Mouse (Mus musculus) retina, postnatal 7 days (tissue): ENCODE measurements around the gene Gdpd1.
"Not testable (repeated sequence)": the region's sequence is repeated elsewhere in the genome, so short reads cannot be mapped to it uniquely, and the experiment has no call there.

Experiments
- DNase-seq: peaks from one replicate; pipeline ENCODE4 v3.0.0-alpha.2; 2012; ENCODE audit warnings: low read depth, low spot score

Gdpd1 gene

DNA sequence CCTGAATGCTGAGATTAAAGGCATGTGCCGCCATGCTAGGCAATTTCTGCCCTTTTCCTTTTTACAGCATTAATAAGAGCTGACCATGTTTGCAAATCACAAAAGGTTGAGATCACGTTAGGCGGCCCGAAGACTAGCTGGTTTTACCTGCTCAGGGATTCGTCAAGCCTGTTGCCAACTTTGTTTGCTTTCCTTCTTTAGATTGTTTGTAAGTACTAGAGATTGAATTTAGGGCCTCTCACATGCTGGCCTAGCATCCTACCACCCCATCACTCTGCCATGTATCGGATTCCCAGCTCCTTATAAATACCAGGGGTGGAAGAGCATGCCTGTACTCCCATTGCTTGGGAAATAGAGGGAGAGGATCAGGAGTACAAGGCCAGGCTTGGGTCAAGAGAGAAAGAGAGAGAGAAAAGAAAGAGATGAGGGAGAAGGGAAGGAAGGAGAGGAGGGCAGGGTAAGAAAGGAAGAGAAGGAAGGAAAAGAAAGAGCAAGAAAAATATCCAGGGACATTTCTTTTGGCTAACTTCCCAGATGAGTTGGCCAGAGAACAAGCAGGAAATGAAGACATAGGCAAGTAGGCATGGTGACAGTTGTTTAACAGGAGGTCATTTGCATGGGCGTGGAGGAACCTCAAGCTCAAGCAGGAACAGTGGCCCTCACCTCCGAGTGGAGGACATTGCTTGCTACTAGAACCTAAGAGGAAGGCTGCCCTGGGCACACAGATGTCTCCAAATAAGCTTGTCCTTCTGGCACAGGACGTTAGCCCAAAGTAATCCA, 47.6 kb downstream of the Gdpd1 start:
- no peak for DNase-seq

DNA sequence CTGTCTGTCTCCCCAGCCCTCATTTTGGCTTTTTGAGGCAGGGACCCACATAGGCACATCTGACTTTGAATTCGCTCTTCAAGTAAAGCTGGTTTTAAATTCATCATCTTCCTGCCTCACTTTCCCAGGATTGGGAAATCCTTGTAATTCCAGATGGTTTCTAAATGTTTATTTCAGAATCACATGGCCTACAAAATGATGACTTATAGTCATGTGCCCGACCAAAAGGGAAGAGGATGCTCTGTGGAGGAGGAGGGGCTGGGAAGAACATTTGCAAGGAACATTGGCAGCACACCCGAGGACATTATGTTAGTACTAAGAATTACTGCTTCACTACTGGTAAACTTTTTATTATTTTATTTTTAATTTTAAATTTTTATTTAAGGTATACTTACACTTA, 48.5 kb downstream of the Gdpd1 start:
- DNase-seq: no peak

DNA sequence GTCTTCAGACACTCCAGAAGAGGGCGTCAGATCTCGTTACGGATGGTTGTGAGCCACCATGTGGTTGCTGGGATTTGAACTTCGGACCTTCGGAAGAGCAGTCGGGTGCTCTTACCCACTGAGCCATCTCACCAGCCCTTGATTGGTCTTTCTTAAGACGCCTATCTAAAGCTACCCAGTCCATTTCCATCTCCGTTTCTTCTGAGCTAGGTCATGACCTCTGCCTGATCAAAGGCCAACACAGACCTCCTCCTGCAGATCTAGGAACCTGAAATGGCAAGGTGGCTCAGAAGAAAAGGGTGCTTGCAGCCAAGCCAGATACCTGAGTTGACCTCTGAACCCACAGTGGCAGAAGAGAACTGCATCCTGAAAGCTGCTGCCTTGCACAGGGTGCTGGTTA, 50.6 kb downstream of the Gdpd1 start:
- not testable (repeated sequence) for DNase-seq

DNA sequence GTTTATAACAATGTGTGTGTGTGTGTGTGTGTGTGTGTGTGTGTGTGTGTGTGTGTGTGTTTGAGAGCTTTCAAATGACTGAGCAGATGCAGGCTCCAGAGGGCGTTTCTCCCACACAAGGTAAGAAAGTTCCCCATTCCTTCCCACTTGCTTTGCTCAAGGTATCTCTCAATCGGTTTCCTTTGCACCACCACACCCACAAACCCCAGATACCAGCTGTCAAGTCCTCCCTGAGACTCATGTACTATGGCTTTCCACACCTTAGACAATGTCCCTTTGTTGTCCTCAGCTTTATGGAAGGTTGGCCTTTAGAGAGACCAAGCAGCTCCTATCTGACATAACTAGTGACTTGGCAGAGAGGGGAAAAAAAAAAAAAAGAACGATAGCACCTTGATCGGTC, 51.1 kb downstream of the Gdpd1 start:
- no peak for DNase-seq

DNA sequence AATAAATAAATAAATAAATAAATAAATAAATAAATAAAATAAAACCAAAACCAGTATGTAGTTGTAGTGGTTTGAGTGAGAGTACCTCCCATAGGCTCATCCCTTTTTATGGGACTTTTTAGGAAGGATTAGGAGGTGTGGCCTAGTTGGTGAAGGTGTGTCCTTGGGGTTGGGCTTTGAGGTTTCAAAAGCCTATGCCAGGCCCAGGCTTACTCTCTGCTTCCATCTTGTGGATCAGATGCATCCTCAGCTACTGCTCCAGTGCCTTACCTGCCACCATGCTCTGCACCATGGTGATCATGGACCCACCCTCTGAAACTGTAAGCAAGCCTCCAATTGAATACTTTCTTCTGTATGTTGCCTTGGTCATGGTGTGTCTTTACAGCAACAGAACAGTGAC, 52.3 kb downstream of the Gdpd1 start:
- no peak for DNase-seq

DNA sequence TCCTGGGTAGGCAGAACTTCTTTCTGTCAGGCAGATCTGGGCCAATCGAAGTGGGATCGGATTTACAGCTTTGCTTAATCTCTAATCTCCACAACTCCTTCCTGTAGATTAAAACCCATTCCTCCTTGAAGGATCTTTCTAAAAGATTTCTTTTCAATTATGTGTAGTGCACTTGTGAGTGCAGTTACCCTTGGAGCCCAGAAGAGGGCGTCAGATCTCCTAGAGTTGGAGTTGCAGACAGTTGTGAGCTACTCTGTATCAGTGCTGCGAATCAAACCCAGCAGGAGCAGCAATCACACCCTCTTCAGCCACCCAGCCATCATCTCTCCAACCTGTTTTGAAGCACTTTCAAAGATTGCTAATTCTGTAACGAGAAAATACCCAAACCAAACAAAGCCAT, 53.4 kb downstream of the Gdpd1 start:
- DNase-seq: no peak

DNA sequence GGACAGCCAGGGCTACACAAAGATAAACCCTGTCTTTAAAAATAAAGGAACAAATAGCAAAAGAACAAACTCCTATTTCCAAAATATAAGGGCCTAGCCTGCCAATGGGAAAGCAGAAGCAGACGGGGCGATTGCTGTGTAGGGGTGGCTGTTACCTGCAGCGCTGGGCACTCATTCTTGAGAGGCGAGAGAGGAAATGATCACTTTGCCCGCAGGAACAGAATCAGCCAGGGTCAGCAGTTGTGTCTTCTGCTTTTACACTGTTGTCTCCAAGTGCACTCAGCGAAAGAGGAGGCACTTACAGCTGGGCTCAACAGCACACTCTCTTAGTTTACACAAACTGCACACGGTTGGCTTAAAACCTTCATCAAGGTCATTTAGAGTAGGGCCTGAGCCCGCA, 54.4 kb downstream of the Gdpd1 start:
- no peak for DNase-seq

DNA sequence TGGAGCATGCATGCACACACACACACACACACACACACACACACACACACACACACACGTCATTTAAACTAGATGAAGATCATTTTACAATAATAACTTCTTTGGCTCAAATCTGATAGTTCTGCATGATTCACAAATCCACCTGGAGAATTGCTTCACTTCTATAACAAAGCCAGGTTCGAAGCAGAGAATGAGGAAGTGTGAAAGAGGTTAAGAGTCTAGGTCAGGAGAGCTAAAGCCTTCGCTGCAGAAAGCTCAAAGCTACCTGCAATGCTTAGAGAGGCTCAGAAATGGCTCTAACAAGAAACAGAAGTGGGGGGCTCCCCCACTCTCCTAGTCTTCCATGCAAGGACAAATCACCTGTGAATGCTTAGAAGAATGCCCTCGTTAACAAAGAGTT, 55.8 kb downstream of the Gdpd1 start:
- DNase-seq: no peak

DNA sequence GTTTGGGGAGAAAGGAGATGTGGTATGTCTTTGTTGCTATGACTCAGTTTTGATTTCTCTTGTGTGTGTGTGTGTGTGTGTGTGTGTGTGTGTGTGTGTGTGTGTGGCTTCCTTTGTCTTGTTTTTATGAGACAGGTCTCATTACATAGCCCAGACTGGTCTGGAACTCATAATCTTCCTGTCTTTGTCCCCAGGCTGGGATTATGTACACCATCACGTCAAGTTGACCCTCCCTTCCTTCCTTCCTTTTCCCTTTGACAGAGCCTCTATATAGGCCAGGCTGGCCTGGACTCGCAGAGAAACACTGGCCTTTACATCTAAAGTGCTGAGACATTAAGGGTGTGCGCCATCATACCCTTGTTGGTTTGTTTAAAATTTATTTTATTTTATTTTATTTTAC, 58.2 kb downstream of the Gdpd1 start:
- DNase-seq: no peak

DNA sequence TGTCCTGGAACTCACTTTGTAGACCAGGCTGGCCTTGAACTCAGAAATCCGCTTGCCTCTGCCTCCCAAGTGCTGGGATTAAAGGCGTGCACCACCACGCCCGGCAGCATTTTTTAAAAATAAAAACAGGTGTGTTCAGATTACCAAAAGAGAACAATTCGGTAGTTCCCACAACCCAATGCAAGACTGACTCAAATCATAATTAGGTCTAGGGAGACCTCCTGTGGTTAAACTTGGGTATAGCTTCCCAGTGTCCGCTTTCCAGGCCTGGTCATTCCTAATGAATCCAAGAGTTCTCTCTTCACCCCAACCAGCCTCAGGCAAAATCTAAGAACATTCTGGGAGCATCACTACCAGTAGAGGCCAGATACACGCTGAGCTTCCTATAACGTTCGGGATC, 63.4 kb downstream of the Gdpd1 start:
- peak; percentile 63 for DNase-seq

DNA sequence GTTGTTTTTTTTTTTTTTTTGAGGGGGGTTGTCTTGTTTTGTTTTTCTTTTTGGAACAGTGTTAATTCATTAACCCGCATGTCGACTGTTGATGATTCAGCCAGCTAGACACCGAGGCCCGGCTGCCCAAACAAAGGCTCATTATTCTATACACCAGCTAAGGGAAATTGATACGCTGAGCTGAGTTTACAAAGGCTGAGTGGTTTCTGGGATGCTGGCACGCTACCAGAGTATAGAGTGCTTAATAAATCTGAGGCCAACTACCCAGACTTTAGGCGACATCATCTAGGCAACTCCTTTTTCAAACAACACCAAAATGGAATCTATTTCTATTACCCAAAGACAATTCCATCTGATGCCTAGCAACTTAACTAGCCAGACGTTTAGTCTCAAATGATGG, 66.5 kb downstream of the Gdpd1 start:
- no peak for DNase-seq

DNA sequence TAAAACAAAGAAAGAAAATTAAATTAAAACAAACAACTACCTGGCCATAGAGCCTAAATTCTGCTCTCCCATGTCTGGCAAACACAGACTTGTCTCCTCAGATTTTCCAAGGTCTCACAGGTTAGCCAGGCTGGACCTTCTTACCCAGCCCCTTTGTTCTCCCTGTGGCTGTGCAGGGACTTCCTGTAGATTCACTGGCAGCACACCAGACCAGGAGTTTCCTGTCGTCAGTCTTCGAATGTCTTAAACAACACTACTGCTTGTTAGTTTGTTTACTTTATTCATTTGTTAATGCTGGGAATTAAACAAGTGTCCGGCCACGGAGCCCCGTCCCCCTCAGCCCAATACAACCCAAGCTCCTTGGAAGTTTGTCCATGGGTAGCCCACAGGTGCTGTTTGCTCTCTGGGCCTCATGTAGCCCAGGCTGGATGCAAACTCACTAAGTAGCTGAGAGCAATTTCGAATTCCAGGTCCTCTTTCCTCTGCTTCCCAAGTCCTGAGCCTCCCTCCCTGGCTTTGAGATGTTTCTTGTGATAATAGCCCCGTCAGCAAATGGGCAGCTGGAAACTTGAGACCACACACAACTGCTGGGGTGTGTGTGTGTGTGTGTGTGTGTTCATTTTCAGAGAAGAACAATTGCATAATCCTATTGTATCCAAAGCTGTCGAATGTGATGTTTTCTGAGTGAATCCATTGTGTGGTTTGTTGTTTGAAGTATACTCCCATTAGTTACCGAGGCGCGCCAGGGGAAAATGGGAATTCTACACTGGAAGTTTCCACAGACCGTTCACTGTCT, 68.7 kb downstream of the Gdpd1 start:
- no peak for DNase-seq

DNA sequence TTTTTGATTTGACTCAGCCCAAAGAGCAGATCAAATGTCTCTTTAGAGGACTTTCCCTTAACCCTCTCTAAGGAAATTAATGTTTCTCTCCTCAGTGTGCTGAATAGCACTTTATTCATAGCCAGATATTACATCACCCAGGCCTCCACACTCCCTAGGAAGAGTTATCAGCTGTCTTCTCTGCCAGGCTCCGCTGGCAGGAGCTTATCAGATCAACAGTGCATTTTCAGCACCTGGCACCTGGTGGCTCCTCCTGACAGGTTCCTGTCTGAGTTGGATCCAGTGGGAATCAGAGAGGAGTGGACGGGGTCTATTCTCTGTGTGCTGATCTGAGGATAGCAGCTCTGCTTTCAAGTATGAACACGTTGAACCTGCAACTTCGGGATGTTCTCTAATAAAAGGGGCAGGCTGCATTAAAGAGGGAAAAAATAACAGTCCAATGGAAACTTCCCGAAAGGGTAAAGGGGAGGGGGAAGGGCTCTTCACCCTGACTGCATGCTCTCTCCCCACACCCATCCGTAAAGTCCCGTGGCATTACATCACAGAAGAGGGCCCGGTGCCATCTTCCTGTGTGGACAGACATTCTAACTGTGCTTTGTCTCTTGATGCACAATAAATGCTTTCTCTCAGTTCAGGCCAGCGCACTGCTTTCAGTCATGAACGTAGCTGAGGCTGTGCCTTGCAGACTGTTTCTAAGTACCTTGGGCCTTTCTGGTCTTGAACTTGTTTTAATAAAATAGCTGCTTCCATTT, 71.6 kb downstream of the Gdpd1 start:
- DNase-seq: no peak

DNA sequence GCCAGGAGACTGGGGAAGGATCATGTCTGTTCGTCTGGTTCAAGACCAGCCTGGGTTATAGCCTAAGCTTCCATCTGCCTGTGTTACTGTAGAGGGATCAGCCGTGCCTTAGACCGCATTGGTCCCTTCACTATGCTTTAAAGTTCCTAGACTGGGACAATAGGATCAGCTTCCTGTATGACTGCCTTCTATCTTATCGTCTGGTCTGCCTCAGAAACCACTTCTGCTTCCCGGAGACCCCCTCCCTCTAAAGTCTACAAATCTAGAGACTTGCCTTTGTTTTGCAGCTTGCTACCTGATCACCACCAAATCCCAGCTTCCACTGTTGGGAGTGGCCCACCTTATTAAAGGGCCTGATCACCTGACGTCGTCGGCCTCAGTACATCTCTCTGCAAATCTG, 72.6 kb downstream of the Gdpd1 start:
- DNase-seq: no peak

DNA sequence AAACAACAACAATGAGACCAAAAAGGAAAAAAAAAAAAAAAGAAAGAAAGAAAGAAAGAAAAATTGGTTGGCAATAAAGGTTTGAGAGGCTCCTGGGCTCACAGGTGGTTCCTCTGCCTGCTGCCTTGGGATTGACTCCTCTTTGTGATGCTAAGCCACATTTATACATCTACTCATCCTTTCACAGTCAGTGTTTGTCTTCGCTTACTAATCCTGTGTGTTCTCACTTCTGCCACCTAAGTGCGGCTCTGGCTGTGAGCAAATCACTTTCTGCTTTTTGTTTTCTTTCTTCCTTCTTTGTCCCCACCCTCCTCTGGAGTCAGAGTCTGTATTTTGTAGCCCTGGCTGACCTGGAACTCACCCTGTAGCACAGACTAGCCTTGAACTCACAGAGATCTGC, 77.6 kb downstream of the Gdpd1 start:
- no peak for DNase-seq

DNA sequence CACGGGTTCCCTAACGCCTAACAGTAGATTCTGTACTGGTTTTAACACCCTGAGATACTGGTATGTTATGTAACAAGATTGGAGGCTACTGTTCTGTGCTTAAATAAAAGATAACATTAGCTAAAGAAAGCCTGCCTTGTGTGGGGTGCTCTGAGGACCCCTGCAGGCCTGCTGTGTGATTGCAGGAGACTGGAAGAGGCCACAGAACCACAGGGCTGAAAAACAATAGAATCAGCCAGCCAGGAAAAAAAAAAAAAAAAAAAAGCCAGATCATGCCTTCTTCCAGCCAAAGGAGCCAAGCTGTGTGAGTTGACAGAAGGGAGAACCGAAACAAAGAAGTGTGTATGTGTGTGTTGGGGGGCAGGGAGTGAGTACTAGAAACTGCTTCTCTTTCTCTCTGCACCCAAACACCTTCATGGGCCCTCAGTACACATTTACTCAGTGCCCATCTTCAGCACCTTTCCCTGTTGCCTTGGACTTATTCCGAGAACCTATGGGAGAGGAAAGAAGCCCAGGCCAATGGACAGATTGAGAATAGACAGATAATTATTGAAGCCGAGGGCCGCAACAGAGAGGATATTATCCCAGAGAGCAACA, 78.1 kb downstream of the Gdpd1 start:
- no peak for DNase-seq

DNA sequence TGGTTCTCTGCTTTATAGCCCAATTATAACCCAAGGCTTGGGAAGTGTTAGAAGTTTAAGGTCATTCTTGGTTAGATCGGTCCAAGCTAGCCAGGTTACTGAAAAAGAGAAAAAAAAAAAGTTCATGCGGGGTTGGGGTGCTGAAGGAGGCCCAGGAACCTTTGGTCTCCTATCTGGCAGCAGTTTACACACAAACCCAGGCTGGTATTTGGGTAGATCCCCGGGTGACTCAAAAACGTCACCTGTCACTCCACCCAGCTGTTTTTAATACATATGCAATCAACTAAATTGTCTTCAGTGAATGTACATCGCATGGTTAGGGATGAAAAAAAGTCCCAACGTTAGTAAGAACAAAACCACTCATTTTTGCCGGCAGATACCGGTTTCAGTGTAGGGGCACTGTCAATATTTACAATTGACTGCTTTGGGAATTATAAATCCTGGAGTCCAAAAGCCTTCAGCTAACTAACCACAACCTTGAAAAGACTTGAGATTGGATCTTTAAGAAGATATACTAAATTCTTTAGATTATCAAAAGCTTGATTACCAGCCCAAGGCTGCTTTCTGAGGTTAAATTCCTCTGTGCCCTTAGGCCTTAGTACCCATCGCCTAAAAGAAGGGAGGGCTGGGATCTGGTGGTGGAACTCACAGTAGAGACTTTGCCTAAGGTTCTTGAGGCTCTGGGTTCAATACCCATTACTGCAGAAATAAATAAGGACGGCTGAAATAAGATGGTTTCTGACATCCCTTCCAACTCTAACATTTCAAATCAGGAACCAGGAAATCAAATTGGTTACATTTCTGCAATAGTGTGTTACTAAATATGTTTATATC, 78.9 kb downstream of the Gdpd1 start:
- DNase-seq: no peak

DNA sequence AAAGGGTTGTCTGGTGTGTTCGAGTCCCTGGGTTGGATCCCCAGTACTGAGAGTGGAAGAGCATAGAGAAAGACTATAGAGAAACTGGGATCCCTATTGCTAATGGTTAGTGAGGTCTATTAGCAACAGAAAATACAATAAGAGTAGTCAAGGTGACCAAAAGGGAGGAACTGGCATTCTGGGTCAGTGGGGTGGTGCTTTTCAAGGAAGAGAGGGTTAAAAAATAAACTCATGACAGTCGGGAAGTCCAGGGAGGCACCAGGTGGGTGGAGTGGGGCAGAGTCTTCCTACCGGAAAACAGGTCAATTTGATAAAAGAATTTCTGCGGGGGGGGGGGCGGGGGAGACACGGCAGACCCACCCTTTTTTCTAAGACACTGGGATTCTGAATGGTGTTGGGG, 79.5 kb downstream of the Gdpd1 start:
- DNase-seq: no peak

DNA sequence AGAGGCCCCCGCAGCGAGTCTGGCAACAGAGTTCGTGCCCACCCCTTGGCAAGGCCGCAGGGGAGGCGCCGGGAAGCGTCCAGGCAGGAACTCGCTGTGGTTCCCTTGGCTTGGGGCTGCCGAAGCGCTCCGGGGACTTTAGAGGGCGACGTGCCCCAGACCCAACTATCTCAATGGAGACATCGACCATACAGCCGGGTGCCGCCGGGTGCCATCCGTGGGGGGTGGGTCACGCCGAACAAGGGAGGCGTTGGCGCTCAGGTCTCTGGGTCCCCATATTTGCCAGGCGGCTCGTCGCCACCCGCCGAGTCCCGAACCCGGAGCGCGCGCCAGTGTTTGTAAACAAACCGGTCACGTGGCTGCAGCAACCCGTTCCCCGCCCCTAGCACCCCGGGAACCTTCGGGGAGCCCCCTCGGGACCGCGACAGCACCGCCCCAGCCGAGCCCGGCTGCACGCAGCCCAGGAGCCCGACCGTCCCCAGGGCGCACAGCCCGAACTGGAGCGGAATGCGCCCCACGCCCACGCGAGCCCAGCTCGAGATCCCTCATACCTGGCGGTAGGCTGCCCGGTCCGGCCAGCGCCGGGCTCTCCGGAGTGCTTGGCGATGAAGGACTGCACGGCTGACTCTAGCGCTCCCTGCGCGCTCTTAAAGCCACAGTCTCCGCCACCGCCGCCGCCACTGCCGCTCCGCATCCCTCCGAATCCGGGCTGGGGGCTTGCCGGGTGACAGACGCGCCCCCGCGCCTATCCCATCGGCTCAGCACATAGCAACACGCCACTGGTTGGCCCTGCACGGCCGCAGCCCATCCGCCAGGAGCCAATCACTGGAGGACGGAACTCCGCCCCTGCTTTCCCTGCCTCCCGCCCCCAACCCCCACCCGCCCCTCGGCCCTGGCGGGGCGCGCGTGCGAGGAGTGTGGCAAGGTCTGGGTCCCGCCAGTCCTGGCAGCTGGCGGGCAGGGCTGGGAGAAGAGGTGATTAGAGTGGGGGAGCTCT, 80.5 kb downstream of the Gdpd1 start, which contains the start of gene Ypel2:
TSS of gene Ypel2 (minus strand) at position 667 of the 997 bp plus-strand sequence.
- DNase-seq: peak; percentile 92

DNA sequence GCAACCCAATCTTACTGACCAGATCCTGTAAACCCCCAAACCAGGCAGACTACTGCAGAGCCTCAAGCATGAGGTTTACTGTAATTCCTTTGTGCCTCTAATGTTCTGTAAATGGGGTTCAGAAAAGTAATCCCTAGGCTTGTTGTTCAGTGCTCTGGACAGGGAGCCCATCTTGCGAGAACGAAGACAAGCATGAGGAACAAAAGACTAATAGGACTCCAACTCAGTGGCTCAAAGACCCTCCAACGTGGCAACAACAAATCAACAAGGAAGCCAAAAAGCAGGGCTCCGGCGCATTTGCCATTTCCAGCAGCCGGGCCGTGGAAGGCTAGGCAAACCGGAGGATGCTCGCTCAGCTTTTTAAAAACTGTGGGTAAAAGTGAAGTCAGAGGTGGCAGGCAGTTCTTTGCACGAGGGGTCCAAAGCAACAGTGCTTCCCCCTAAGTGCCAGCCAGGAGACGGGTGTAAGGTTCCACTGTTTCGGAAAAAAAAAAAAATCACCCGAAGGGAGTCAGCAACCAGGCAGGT, 81.3 kb downstream of the Gdpd1 start:
- no peak for DNase-seq
